Mouse (Mus musculus) CH12.LX (cell line): Measurements from ENCODE around the gene Ak4. TPM values are rescaled to one million over a fixed set of nuclear protein-coding genes. Genes with fewer than 3 reads are reported as not detected.

Experiments
- DNase-seq: peaks from one replicate; pipeline ENCODE4 v3.0.0-alpha.2; 2013; ENCODE audit errors: extremely low read depth
- H3K27ac ChIP-seq: 2 replicates; pipeline ENCODE4 v1.5.1; 2012; ENCODE audit warnings: low read depth, mild to moderate bottlenecking, control low read depth, moderate library complexity; ENCODE audit not compliant: insufficient read depth
- H3K27me3 ChIP-seq: replicated peaks from 2 replicates; pipeline ENCODE3; 2012; ENCODE audit warnings: inconsistent platforms
- H3K36me3 ChIP-seq, 2 experiments: replicated peaks in 1 of 2; 2 replicates each; pipeline versions ENCODE3 to v1.6.1; 2012; ENCODE audit warnings: inconsistent platforms in 1 of 2, low read length in 1 of 2, mild to moderate bottlenecking in 1 of 2, mixed read lengths in 1 of 2, moderate library complexity in 1 of 2; ENCODE audit not compliant: control insufficient read depth in 1 of 2, insufficient read depth in 1 of 2
- H3K4me1 ChIP-seq, 2 experiments: 2 replicates each; pipeline ENCODE4 v1.6.1; 2012; ENCODE audit warnings: inconsistent platforms in 1 of 2, moderate library complexity in 1 of 2; ENCODE audit not compliant: insufficient read depth in 2 of 2, control insufficient read depth in 1 of 2
- H3K4me2 ChIP-seq: 2 replicates; pipeline ENCODE4 v1.6.1; 2012; ENCODE audit warnings: low read depth, mild to moderate bottlenecking, control low read depth; ENCODE audit not compliant: poor library complexity, insufficient read depth, severe bottlenecking
- H3K4me3 ChIP-seq, 3 experiments: fragments of 150-350 bp in 1 of 3; sonication (generic) in 1 of 3; replicated peaks in 1 of 3; 2 replicates each; pipeline versions ENCODE3 to v1.5.1; 2011 to 2012; ENCODE audit warnings: low read depth in 2 of 3, low read length in 2 of 3, mild to moderate bottlenecking in 2 of 3, moderate library complexity in 2 of 3, control low read depth in 1 of 3, improper control_type of control experiment in 1 of 3, inconsistent platforms in 1 of 3, mixed read lengths in 1 of 3; ENCODE audit not compliant: poor library complexity in 1 of 3
- H3K79me2 ChIP-seq: replicated peaks from 2 replicates; pipeline ENCODE4 v1.6.1; 2012; ENCODE audit warnings: mild to moderate bottlenecking, moderate library complexity; ENCODE audit not compliant: control insufficient read depth, poor library complexity, insufficient read depth, severe bottlenecking; ENCODE audit errors: extremely low read depth
- H3K9ac ChIP-seq: 2 replicates; pipeline ENCODE4 v1.6.1; 2012; ENCODE audit warnings: low read depth, mild to moderate bottlenecking, control low read depth, moderate library complexity; ENCODE audit not compliant: insufficient read depth
- H3K9me3 ChIP-seq: replicated peaks from 2 replicates; pipeline ENCODE3; 2012; ENCODE audit warnings: low read length, inconsistent platforms, mixed read lengths
- BHLHE40 ChIP-seq: IDR thresholded peaks from 2 replicates; pipeline ENCODE4 v1.6.1; 2011; ENCODE audit warnings: mild to moderate bottlenecking, low read depth, low read length, improper control_type of control experiment
- CHD1 ChIP-seq: IDR thresholded peaks from 2 replicates; pipeline ENCODE4 v1.6.1; 2012; ENCODE audit warnings: low read depth, low read length, improper control_type of control experiment, inconsistent platforms
- CHD2 ChIP-seq: IDR thresholded peaks from 2 replicates; pipeline ENCODE4 v1.6.1; 2011; ENCODE audit warnings: low read length, improper control_type of control experiment
- ELF1 ChIP-seq: IDR thresholded peaks from 2 replicates; pipeline ENCODE4 v1.6.1; 2014; ENCODE audit warnings: low read depth, mild to moderate bottlenecking, inconsistent platforms, low read length, improper control_type of control experiment
- EP300 ChIP-seq: IDR thresholded peaks from 2 replicates; pipeline ENCODE4 v1.6.1; 2011; ENCODE audit warnings: low read length, improper control_type of control experiment
- HCFC1 ChIP-seq: IDR thresholded peaks from 2 replicates; pipeline ENCODE4 v1.6.1; 2012; ENCODE audit warnings: low read depth, mild to moderate bottlenecking, inconsistent platforms, low read length, improper control_type of control experiment
- JUN ChIP-seq: IDR thresholded peaks from 2 replicates; pipeline ENCODE4 v1.6.1; 2011; ENCODE audit warnings: low read depth, mild to moderate bottlenecking, low read length, improper control_type of control experiment, moderate library complexity; ENCODE audit not compliant: insufficient read depth
- JUND ChIP-seq: conservative IDR thresholded peaks from 2 replicates; pipeline ENCODE4 v1.6.1; 2011; ENCODE audit warnings: low read depth, low read length, improper control_type of control experiment
- KAT2A ChIP-seq: IDR thresholded peaks from 2 replicates; pipeline ENCODE4 v1.6.1; 2012; ENCODE audit warnings: low read length, improper control_type of control experiment, inconsistent platforms; ENCODE audit not compliant: insufficient replicate concordance
- MAFK ChIP-seq: IDR thresholded peaks from 2 replicates; pipeline ENCODE4 v1.6.1; 2011; ENCODE audit warnings: low read length, improper control_type of control experiment; ENCODE audit not compliant: insufficient replicate concordance
- MAX ChIP-seq: IDR thresholded peaks from 2 replicates; pipeline ENCODE4 v1.6.1; 2011; ENCODE audit warnings: low read length, improper control_type of control experiment
- MEF2A ChIP-seq: IDR thresholded peaks from 2 replicates; pipeline ENCODE4 v1.6.1; 2014; ENCODE audit warnings: low read depth, mild to moderate bottlenecking, inconsistent platforms, low read length, improper control_type of control experiment, borderline replicate concordance
- MXI1 ChIP-seq: IDR thresholded peaks from 2 replicates; pipeline ENCODE4 v1.6.1; 2011; ENCODE audit warnings: mild to moderate bottlenecking, low read depth, low read length, improper control_type of control experiment
- NELFE ChIP-seq: IDR thresholded peaks from 2 replicates; pipeline ENCODE4 v1.6.1; 2011; ENCODE audit warnings: low read depth, low read length, improper control_type of control experiment
- NRF1 ChIP-seq: IDR thresholded peaks from 2 replicates; pipeline ENCODE4 v1.6.1; 2014; ENCODE audit warnings: low read depth, mild to moderate bottlenecking, inconsistent platforms, low read length, improper control_type of control experiment, moderate library complexity
- PAX5 ChIP-seq: IDR thresholded peaks from 2 replicates; pipeline ENCODE4 v1.6.1; 2012; ENCODE audit warnings: low read length, inconsistent platforms, mixed read lengths
- SIN3A ChIP-seq: IDR thresholded peaks from 2 replicates; pipeline ENCODE4 v1.6.1; 2012; ENCODE audit warnings: low read length, improper control_type of control experiment, inconsistent platforms
- SMC3 ChIP-seq: IDR thresholded peaks from 2 replicates; pipeline ENCODE4 v1.6.1; 2011; ENCODE audit warnings: low read depth, low read length, improper control_type of control experiment
- TBP ChIP-seq: conservative IDR thresholded peaks from 2 replicates; pipeline ENCODE4 v1.6.1; 2011; ENCODE audit warnings: low read depth, low read length, improper control_type of control experiment
- TCF12 ChIP-seq: IDR thresholded peaks from 2 replicates; pipeline ENCODE4 v1.6.1; 2014; ENCODE audit warnings: low read depth, mild to moderate bottlenecking, inconsistent platforms, low read length, improper control_type of control experiment
- UBTF ChIP-seq: IDR thresholded peaks from 2 replicates; pipeline ENCODE4 v1.6.1; 2012; ENCODE audit warnings: low read depth, mild to moderate bottlenecking, inconsistent platforms, low read length, improper control_type of control experiment, moderate library complexity
- USF2 ChIP-seq: conservative IDR thresholded peaks from 2 replicates; pipeline ENCODE4 v1.6.1; 2011; ENCODE audit warnings: low read depth, low read length, improper control_type of control experiment
- ZMIZ1 ChIP-seq: IDR thresholded peaks from 2 replicates; pipeline ENCODE4 v1.6.1; 2012; ENCODE audit warnings: low read depth, mild to moderate bottlenecking, inconsistent platforms, low read length, improper control_type of control experiment
- dilution Hi-C: fragments of 300-500 bp; cut with MboI; formaldehyde crosslinking; loops from 2 replicates; pipeline ENCODE4 v1.14.3; 2020; ENCODE audit warnings: low sequenced_read_pairs; ENCODE audit not compliant: extremely low pct_unique_long_range_greater_than_20kb, extremely low pct_ligation_motif_present
- in situ Hi-C: fragments of 300-500 bp; cut with MboI; formaldehyde crosslinking; loops from 3 replicates; pipeline ENCODE4 v1.14.3; 2019; ENCODE audit warnings: low sequenced_read_pairs, low pct_ligation_motif_present, low pct_unique_long_range_greater_than_20kb, mixed read lengths
- polyA plus RNA-seq: library from polyadenylated mRNA; unstranded; fragments of >175 nt; gene quantifications from 2 replicates; pipeline ENCODE4 v1.2.1, GENCODE M21; 2012; ENCODE audit warnings: low read depth; ENCODE audit not compliant: insufficient read length
- total RNA-seq, 2 experiments: library from RNA; depleted of rRNA; stranded (reverse); fragments of 300-350 nt in 1 of 2; fragments of >200 nt in 1 of 2; gene quantifications; 2 replicates each; pipeline ENCODE4 v1.2.3; 2012 to 2014

Gene Ak4
- total and polyA plus RNA-seq, 3 experiments: 11.8 to 49.4 (median 23.0) TPM

- H3K4me3 ChIP-seq: no peak overlapping the region
Observed at GRCm38 (mm10) chr4:101442791-101443190, 23.7 kb downstream of the Ak4 start.

GRCm38 (mm10) chr4:101443419-101443991 is 24.4 kb downstream of the Ak4 start:
- H3K9ac ChIP-seq: no peak overlapping the region
- TF ChIP-seq UBTF: no peak
- no peak for TF ChIP-seq BHLHE40
- TF ChIP-seq MEF2A: no peak
- TF ChIP-seq CHD2: no peak
- TF ChIP-seq ZMIZ1: no peak
- TF ChIP-seq MAFK: no peak
- no peak for TF ChIP-seq ELF1
- no peak for TF ChIP-seq HCFC1
- TF ChIP-seq NRF1: no peak
- TF ChIP-seq, all 38 proteins: peak for 0
- no peak for DNase-seq

More at GRCm38 (mm10) chr4:101442791-101443190, 23.7 kb downstream of the Ak4 start:
- dilution Hi-C loops: no loop called here
- Histone ChIP-seq H3K4me2 (no peak overlapping the region), H3K27me3 (no peaks in the 10 kb centered on the region), H3K36me3 (peaks cover 0 to 20% of the 10 kb centered on the region in 2 experiments), H3K27ac (no peak overlapping the region), H3K9ac (no peak overlapping the region)
- no peak for DNase-seq
- TF ChIP-seq PAX5: no peak
- no peak for TF ChIP-seq TBP
- no peak for TF ChIP-seq NELFE
- TF ChIP-seq MAX: no peak
- TF ChIP-seq SIN3A: no peak
- TF ChIP-seq, all 38 proteins: peak for 0
- H3K79me2 ChIP-seq: no peaks in the 10 kb centered on the region
- in situ Hi-C loops: no loop called here
- no peaks in the 10 kb centered on the region for H3K4me1 ChIP-seq
- H3K9me3 ChIP-seq: no peaks in the 10 kb centered on the region

DNA sequence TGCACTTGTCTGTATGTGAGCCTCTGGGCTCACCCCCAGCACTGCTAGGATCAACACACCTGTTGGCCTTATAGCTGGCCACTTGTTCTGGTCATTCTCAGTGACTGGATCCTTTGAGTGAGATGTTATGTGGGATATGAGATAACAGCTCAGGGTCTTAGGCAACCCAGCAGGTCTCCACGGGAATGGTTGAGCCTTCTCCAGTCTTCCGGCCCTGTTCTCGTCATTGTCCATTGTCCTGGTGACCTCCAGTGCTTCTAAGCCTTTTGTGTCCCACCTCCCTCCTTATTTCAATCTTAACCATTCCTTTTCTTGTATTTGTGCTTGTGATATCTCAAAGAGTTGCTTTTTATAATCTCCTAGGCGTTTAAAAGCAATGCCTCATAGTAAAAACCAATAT is 26.6 kb downstream of the Ak4 start:
- Histone ChIP-seq H3K79me2 (no peaks in the 10 kb centered on the region), H3K4me1 (no peaks in the 10 kb centered on the region), H3K27me3 (no peaks in the 10 kb centered on the region), H3K4me2 (no peak overlapping the region), H3K27ac (no peak overlapping the region), H3K9ac (no peak overlapping the region), H3K4me3 (no peak overlapping the region), H3K36me3 (peaks cover 0 to 34% of the 10 kb centered on the region in 2 experiments), H3K9me3 (no peaks in the 10 kb centered on the region)
- in situ Hi-C loops: no loop called here
- TF ChIP-seq TBP (no peak), ZMIZ1 (no peak), UBTF (no peak), BHLHE40 (no peak), USF2 (no peak), KAT2A (no peak), NELFE (no peak), TCF12 (no peak), SMC3 (no peak), EP300 (no peak), JUN (no peak), JUND (no peak), PAX5 (no peak), CHD1 (no peak), MXI1 (no peak), HCFC1 (no peak)
- TF ChIP-seq, all 38 proteins: peak for 0
- no peak for DNase-seq
- dilution Hi-C loops: no loop called here

More at GRCm38 (mm10) chr4:101443419-101443991, 24.4 kb downstream of the Ak4 start:
- H3K27ac ChIP-seq: no peak overlapping the region
- dilution Hi-C loops (no loop called here), in situ Hi-C loops (no loop called here)
- peaks cover 0 to 23% of the 10 kb centered on the region in 2 experiments for H3K36me3 ChIP-seq
- no peaks in the 10 kb centered on the region for H3K4me1 ChIP-seq
- no peak overlapping the region for H3K4me3 ChIP-seq
- no peaks in the 10 kb centered on the region for H3K27me3 ChIP-seq
- H3K4me2 ChIP-seq: no peak overlapping the region
- H3K79me2 ChIP-seq: no peaks in the 10 kb centered on the region
- no peaks in the 10 kb centered on the region for H3K9me3 ChIP-seq
